Mouse (Mus musculus): ENCODE results near the gene Hirip3.
"Not testable (repeated sequence)": the region's sequence is repeated elsewhere in the genome, so short reads cannot be mapped to it uniquely, and the experiment has no call there.

The Hirip3 gene

DNA sequence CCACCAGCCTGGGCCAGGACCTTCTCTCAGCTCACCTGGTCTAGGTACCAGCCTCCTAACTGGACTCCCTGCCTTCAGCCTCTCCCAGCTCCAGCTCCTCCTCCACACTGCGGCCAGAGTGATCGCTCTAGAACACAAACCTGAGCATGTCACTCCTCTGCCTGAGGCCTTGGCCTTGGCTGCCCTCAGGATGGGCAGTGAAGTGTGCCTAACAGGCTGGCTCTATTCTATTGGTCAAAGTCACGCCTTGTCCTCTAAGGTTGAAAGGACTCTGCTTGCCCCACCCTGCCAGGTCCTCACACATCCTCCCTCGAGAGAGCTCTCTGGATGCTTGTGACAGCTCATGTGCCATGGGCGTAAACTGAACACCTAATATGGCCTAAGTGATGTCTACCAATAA lies 8.3 kb upstream of the Hirip3 start:
- no peak for DNase-seq (ENCODE audit: low spot score in 2 of 2)

- DNase-seq (ENCODE audit: low spot score in 2 of 2): no peak
These were observed 6.1 kb upstream of the Hirip3 start for GRCm38 (mm10) chr7:126855641-126856040.

DNA sequence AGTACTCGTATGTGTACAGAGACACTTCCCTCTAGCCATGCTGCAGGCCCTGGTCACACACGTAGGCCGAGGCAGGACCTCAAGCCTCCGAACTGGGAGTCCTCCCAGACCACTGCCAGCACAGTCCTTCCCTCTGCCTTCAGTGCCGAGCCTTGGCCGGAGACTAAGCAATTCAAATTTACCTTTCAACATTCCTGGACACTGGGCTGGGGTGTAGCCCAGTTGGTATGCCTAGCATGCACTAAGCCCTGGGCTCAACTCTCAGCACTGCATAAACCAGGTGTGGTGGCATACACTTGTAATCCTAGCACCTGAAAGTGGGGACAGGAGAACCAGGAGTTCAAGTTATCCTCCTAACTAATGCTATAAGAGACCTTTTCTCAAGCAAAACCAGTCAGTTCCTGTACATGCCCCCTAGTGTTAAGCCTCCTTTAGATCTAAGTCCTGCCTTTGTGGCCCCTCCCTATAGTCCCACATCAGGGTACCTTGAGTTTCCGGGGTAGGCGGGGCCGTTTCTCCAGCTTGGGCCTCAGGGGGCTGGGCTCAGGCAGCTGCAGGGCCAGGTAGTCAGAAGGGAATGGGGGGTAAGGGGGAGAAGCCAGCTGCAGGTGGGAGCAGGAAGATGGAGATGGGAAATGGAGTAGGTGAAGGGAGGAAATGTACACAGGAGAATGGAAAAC lies 4.9 kb upstream of the Hirip3 start:
- DNase-seq (ENCODE audit: low spot score in 2 of 2): no peak

GRCm38 (mm10) chr7:126860987-126861386 lies 785 bp upstream of the Hirip3 start:
- DNase-seq (ENCODE audit: low spot score in 2 of 2): no peak

GRCm38 (mm10) chr7:126862147-126862784 lies 494 bp downstream of the Hirip3 start, which contains the start of gene Ino80e:
TSS of gene Ino80e (minus strand) at chr7:126862377.
- peak; percentile 88 to 94 for DNase-seq (ENCODE audit: low spot score in 2 of 2)

GRCm38 (mm10) chr7:126863791-126864190 lies 2.0 kb downstream of the Hirip3 start:
- no peak for DNase-seq (ENCODE audit: low spot score in 2 of 2)

DNA sequence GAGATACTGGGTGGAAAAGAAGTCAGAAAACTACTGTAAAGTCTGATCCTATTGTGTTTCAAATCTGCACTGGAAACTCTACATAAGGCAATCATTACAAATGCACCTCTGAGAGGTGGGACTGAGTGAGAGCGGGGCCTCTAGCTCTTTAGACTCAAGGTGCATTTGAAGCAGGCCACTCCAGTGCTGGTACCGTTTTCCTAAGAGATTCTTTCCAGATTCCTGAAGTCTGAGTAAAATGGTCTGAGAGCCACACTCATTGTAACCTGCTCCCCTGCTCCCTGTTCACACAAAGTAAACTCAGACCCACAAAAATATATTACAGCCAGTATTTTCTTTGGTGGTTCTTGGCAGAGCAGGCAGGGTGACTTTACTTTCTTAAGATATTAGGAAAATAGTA lies 5.8 kb downstream of the Hirip3 start:
- no peak for DNase-seq (ENCODE audit: low spot score in 2 of 2)

DNA sequence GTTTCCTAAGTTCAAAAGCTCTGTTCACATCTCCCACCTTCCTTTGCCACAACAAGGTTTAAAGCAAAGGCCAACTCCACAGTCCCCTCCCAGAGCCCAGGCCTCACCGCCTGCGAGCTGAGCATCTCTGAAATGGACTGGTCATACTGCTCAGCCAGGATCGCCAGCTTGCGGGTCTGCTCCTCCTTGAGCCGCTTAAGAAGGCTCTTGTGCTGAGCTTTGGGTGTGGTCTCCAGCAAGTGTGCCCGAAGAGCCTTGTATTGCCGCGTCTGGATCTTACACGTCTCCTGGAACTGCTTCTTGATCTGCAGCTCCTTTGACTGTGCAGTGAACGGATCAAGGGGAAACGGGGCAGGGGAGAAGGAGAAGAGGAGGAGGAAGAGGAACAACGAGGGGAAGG lies 6.2 kb downstream of the Hirip3 start:
- no peak for DNase-seq (ENCODE audit: low spot score in 2 of 2)

- no peak for DNase-seq (ENCODE audit: low spot score in 2 of 2)
These were observed 8.2 kb downstream of the Hirip3 start for GRCm38 (mm10) chr7:126869780-126870519.

DNA sequence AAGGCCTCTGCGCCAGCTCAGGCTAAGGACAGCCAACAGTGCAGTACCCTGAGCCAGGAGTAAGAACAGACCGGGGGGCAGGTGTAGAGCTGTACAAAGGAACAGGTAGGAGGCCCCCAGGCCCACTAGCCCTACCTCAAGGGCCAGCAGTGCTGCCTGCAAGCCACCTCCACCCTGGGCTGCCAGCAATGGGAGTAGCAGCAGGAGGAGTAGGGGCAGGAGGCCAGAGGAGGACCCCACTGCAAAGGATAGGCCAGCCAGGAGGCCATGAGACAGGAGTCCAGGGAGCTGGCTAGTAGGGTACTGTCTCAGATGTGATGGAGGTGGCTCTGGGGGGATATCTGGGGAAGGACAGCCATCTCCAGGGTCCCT lies 8.7 kb downstream of the Hirip3 start:
- DNase-seq (ENCODE audit: low spot score in 2 of 2): no peak

DNA sequence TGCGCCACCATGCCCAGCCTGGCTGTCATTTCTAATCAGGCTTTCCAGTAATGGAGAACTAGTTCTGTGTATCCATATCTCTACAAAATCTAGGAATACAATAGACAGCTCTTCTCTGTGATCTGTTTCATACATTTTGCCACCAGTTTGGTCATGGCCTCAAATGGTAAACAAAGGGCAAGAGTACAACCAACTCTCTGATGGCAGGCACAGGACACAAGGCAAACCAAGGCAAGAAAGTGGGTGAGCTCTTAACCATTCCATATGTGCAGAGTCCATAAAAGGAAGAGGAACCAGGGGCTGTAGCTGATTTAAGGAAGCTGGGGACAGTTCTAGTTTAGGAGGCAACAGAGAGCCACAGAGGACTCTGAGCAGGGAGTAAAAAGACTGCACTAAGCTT lies 15.5 kb downstream of the Hirip3 start:
- no peak for DNase-seq (ENCODE audit: low spot score in 2 of 2)

- no peak for DNase-seq (ENCODE audit: low spot score in 2 of 2)
These were observed 19.3 kb downstream of the Hirip3 start for GRCm38 (mm10) chr7:126881040-126881439.

DNA sequence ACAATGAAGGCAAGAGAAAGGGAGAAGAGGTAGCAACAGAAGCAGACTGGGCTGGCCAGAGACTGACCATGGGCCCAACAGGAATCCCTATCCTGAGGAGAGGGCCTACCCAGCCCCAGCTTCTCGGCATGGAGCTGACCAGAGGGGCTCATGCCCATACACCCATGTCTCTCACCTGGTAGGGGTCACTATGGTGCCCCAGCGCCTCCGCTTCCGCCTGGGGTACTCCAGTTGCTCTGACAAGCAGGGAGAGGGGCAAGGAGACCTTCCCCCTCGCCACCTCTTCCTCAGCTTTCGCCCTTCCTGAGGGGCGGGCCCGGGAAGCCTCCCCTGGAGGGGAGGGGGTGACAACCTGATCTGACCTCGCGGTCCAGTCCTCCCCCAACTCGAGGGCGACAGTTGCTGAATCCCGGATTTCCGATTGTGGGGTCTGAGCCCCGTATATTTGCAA lies 22.0 kb downstream of the Hirip3 start:
- DNase-seq (ENCODE audit: low spot score in 2 of 2): no peak

DNA sequence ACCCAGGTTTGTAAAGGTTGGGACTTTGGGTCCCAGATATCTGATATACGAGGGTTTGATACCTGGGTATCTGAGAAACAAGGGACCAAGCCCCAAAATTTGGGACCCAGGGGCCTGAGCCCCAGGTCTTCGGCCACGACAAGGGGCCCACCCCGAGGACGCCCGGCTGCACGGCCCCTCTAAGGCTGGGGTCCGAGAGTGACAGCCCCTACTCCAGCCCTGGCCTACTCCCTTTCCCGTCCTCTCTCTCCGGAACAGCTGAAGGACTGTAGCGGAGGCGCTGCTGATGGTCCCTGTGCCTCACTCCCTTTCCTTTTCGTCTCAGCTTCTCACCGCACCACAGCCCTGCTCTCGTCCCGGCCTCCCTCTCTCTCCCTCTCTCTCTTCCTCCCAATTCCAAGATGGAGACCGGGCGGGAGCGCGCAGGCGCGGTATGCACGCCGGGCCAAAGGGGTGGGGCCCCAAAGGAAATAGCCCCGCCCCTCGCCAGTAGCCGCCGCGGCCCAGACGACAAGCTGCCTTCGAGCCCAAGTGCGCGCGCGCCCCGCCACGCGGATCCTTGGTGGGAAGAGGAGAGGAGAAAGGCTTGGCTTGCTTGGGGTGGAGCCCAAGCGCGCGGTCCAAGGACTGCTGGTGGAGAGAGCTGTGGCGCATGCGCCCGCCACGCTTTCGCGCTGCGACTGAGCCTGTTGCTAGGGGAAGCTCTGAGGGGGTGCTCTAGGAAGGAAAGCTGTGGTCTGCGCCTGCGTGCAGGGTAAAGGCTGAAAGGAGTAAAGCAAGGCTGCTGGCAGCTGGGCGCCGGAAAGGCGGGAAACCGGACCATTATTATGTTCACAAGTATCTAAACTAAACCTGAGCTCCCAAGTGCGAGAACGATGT lies 22.8 kb downstream of the Hirip3 start, which contains the start of gene Taok2:
Gene Taok2 (minus strand): TSS at position 418 of the 879 bp plus-strand sequence.
- peak; percentile 97 to 99 for DNase-seq (ENCODE audit: low spot score in 2 of 2)

GRCm38 (mm10) chr7:126887281-126887680 lies 25.5 kb downstream of the Hirip3 start:
- no peak for DNase-seq (ENCODE audit: low spot score in 2 of 2)

GRCm38 (mm10) chr7:126888852-126889251 lies 27.1 kb downstream of the Hirip3 start:
- no peak for DNase-seq (ENCODE audit: low spot score in 2 of 2)

- DNase-seq (ENCODE audit: low spot score in 2 of 2): no peak
These were observed 35.1 kb downstream of the Hirip3 start for GRCm38 (mm10) chr7:126896912-126897311.

GRCm38 (mm10) chr7:126897390-126898101 lies 35.8 kb downstream of the Hirip3 start:
- DNase-seq (ENCODE audit: low spot score in 2 of 2): no peak

DNA sequence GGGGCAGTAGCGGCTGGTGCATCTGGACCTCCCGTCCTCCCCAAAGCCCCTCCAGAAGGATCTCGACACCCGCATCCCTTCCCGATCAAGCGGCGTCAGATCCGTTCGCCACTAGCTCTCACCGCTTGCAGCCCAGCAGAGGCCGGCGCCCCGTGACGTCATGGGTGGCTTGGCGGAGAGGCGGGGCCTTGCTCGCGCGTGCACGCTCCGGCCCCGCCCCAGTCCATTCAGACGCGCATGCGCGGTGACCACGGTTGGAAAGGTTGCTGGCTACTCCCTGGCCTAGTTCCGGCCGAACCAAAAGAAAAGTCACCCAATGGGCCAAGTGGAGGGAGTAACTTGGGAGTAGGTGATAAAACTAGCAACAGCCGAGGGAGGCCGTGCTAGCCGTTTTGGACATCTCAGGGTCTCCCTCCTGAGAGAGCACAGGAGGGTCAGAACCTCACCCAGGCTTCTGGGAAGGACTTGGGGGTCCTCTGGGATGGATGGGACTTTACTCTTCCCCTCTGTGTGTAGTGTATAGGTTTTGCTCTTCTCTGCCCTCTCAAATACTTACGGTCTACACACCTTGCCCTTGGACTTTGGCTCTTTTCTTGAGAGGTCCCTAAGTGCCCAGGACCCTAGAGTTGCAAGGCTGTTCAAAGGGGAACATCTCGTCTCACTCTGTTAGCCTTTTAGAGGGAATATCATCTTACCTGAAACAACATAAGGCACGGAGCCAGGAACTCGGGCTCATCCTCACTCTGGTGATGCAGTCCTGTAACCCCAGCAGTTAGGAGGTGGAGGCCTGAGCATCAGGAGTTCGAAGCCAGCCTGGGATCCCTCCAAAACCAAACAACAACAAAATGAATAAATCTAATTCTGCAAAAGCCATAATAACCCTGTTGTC lies 36.6 kb downstream of the Hirip3 start:
- peak; percentile 97 to 99 for DNase-seq (ENCODE audit: low spot score in 2 of 2)

DNA sequence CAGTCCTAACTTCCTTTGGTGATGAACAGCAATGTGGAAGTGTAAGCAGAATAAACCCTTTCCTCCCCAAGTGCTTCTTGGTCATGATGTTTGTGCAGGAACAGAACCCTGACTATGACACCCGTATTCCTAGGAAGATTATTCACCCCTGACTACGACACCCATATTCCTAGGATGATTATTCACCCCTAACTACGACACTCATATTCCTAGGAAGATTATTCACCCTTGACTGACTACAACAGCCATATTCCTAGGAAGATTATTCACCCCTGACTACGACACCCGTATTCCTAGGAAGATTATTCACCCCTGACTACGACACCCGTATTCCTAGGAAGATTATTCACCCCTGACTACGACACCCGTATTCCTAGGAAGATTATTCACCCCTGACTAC lies 38.0 kb downstream of the Hirip3 start:
- DNase-seq (ENCODE audit: low spot score in 2 of 2): not testable (repeated sequence)
